Mouse (Mus musculus) heart, embryonic 15.5 days (tissue): Measurements from ENCODE around the gene Tomm6. TPM values are rescaled to one million over a fixed set of nuclear protein-coding genes. Genes with fewer than 3 reads are reported as not detected.

Source experiments
- ATAC-seq: fragments of 200-750 bp; cut with Nextera tagmentation; replicated peaks from 2 replicates; pipeline ENCODE4 v1.8.0; 2017; ENCODE audit warnings: low read depth, moderate TSS enrichment; ENCODE audit not compliant: insufficient number of reproducible peaks, insufficient read depth, low FRiP score
- H3K27ac ChIP-seq: fragments of 300-500 bp; sonication (generic); 2 replicates; pipeline ENCODE4 v1.5.1; 2015; ENCODE audit warnings: mild to moderate bottlenecking, inconsistent platforms
- H3K27me3 ChIP-seq: fragments of 300-500 bp; sonication (generic); 2 replicates; pipeline ENCODE4 v1.6.1; 2015; ENCODE audit warnings: inconsistent platforms
- H3K36me3 ChIP-seq: fragments of 300-500 bp; sonication (generic); 2 replicates; pipeline ENCODE4 v1.6.1; 2015; ENCODE audit warnings: mild to moderate bottlenecking, inconsistent platforms
- H3K4me1 ChIP-seq: fragments of 300-500 bp; sonication (generic); replicated peaks from 2 replicates; pipeline ENCODE4 v1.6.1; 2015; ENCODE audit warnings: inconsistent platforms
- H3K4me2 ChIP-seq: fragments of 300-500 bp; sonication (generic); 2 replicates; pipeline ENCODE4 v1.6.1; 2015; ENCODE audit warnings: inconsistent platforms, mild to moderate bottlenecking, moderate library complexity
- H3K4me3 ChIP-seq: fragments of 300-500 bp; sonication (generic); 2 replicates; pipeline ENCODE4 v1.5.1; 2015; ENCODE audit warnings: mild to moderate bottlenecking, inconsistent platforms
- H3K9ac ChIP-seq: fragments of 300-500 bp; sonication (generic); 2 replicates; pipeline ENCODE4 v1.6.1; 2015; ENCODE audit warnings: mild to moderate bottlenecking, inconsistent platforms
- H3K9me3 ChIP-seq: fragments of 300-500 bp; sonication (generic); replicated peaks from 2 replicates; pipeline ENCODE4 v1.6.1; 2016; ENCODE audit warnings: inconsistent platforms
- WGBS: fragments of 180-500 bp; shearing (Covaris S2); methylation state at CpG from one replicate; pipeline ENCODE4 v1.1.7; 2015; ENCODE audit warnings: mixed read lengths; 5-methylcytosine and 5-hydroxymethylcytosine counted together
- polyA plus RNA-seq: library from polyadenylated mRNA; unstranded; fragments of >200 nt; fragmentation: Nextera tagmentation; extraction: Ambion mirVana; gene quantifications from 2 replicates; pipeline ENCODE4 v1.2.1, GENCODE M21; 2015

Gene Tomm6
- polyA plus RNA-seq, 1 experiment from 2014 or later = 304 TPM

DNA sequence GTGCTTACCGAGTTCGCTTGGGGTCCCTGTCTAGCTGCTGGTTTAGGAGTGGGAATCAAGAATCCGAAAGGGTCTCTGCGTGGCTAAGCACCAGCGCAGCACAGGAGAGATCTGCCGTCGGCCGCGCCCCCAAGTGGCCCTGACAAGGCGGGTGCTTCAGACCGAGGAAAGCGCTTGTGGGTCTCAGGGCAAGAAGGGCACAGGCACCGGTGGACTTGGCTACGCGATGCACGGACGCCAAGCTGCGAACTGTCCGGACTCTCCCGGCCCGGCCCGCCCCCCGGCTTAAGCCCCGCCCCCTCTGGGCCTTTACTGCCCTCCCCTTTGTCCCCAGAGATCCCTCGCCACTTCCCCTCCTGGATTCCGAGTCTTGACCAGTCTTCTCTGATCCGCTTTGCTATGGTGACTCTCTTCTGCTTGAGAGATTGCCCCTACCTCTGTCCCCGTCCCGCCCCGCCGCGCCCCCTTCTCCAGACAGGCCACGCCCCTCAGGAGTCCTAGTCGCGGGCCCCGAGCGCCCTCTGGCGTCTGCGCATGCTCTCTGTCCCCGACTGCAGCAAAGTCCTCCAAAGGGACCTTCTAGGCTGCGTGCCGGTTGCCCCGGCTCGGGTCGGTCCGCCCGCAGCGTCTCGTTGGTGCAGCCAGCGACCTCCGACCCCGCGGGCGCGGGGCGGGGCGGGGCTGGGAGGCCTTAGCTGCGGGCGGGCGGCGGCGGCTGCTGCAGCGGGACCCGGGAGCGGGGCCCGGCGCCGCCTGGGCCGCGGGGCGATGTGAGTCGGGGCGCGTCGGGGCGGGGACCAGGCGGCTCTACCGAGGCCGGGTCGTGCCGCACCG lies 6.5 kb upstream of the Tomm6 start, which contains the start of gene Prickle4:
TSS of gene Prickle4 (minus strand) at position 234 of the 834 bp plus-strand sequence.
- no peaks in the 10 kb centered on the region for H3K36me3 ChIP-seq
- peak within 1 kb of the TSS; percentile 85 for H3K4me2 ChIP-seq

DNA sequence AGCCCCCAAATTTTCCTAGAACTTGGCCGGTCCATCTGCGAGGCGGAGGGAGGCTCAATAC lies 6.1 kb upstream of the Tomm6 start, which contains the start of gene Gm21981:
TSS of gene Gm21981 (minus strand) at position 14 of the 61 bp plus-strand sequence.
- Histone ChIP-seq H3K27ac (peak within 1 kb of the TSS; percentile 73), H3K27me3 (no peaks in the 10 kb centered on the region; the same call in 1 of the 2 replicates), H3K4me1 (peaks cover 20% of the 10 kb centered on the region), H3K9me3 (no peaks in the 10 kb centered on the region), H3K4me2 (peak within 1 kb of the TSS; percentile 85), H3K4me3 (peak within 1 kb of the TSS; percentile 83), H3K9ac (peak within 1 kb of the TSS; percentile 81), H3K36me3 (no peaks in the 10 kb centered on the region)
- WGBS = 0% methylated on average over 3 of the region's 3 CpGs
- ATAC-seq = no peak

More for the DNA sequence above, 6.5 kb upstream of the Tomm6 start, which contains the start of gene Prickle4:
- peak within 1 kb of the TSS; percentile 81 for H3K9ac ChIP-seq
- H3K27ac ChIP-seq = peak within 1 kb of the TSS; percentile 73
- peak; percentile 92 for ATAC-seq
- H3K27me3 ChIP-seq = no peaks in the 10 kb centered on the region; the same call in 1 of the 2 replicates
- H3K4me3 ChIP-seq = peak within 1 kb of the TSS; percentile 83
- peaks cover 16% of the 10 kb centered on the region for H3K4me1 ChIP-seq
- no peaks in the 10 kb centered on the region for H3K9me3 ChIP-seq
- WGBS = under 1% methylated on average over 82 of the region's 82 CpGs

DNA sequence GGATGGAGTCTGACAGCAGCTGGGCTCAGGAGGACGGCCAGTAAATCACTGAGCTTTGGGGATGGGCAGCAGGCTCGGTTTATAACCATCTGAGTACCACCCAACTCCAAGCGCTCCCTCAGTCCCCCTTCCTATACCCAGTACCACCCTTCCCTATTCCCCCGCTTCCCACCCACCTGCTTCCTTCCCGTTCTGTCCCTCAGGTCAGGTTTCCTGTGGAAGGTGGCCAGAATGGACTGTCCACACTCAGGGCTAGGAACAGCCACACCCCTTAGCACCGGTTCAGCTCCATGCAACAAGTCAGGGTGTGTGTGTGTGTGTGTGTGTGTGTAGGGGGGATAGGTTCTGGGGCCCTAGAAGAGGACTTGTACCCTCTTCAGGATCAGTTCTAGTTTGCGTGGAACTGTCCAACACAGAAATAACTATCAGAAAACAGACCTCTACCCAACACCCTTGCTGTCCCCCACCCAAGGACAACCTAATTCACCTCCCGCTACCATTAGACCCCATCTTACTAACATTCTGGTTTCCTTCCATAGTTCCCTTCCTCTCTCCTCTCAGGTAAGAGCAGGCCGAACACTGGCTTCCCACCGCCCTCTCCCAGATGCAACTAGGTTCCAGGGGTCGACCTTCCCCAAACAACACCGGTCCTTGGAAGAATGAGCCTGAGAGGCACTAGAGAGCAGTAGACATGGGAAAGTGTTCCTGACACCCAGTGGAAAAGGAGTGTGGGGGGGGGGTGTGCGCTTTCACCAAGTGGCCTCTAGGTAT lies 5.7 kb upstream of the Tomm6 start:
- Histone ChIP-seq H3K9me3 (no peaks in the 10 kb centered on the region), H3K36me3 (no peaks in the 10 kb centered on the region), H3K27me3 (no peaks in the 10 kb centered on the region; the same call in 1 of the 2 replicates), H3K4me1 (peaks cover 22% of the 10 kb centered on the region), H3K27ac (peak overlapping the region; percentile 73), H3K4me2 (peak overlapping the region; percentile 85), H3K4me3 (peak overlapping the region; percentile 83), H3K9ac (peak overlapping the region; percentile 81)
- ATAC-seq = no peak
- 40% methylated on average over 13 of the region's 13 CpGs for WGBS

DNA sequence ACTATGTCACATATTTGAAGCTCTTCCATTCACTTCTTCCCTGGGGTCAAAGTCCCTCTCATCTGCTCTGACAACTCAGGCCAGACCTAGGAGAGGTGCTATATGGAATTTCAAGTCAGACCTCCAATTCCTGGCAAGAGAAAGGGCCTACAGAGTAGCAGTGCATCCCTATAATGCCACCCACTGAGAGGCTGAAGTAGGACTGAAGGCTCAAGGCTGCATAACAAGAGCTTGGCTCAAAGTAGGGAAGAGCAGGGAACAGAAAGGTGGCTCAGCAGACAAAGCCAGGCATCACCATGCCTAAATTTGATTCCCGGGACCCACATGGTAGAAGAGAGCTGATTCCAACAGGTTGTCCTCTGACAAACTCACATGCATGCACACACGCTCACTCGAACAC lies 3.5 kb upstream of the Tomm6 start:
- no peak overlapping the region for H3K9ac ChIP-seq
- no peaks in the 10 kb centered on the region for H3K9me3 ChIP-seq
- H3K4me3 ChIP-seq = no peak overlapping the region
- no peak overlapping the region for H3K27ac ChIP-seq
- peaks cover 30% of the 10 kb centered on the region for H3K4me1 ChIP-seq
- H3K27me3 ChIP-seq = no peaks in the 10 kb centered on the region; the same call in 1 of the 2 replicates
- H3K36me3 ChIP-seq = no peaks in the 10 kb centered on the region
- WGBS = 85% methylated on average over 3 of the region's 3 CpGs
- no peak for ATAC-seq
- H3K4me2 ChIP-seq = no peak overlapping the region

DNA sequence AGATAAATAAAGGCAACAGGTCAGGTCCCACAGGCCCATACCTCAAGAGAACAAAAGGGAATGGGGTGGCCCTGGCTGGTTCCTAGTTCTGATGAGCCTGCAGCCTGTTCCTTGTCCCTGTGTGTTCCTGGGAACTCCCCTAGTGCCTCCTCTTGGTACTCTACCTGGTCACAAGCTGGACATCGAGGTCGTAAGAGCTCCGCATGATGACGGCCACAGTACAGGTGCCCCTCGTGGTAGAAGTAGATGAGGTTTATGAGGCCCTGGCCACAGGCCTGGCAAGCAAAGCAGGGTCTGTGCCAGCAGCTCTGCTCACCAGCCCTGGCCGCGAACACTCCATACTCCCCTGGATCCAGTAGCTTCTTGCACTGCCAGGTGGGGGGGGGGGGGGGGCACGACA lies 1.7 kb upstream of the Tomm6 start:
- no peak overlapping the region for H3K27ac ChIP-seq
- H3K4me2 ChIP-seq = peak overlapping the region; percentile 97; the same call in 1 of the 2 replicates
- no peaks in the 10 kb centered on the region for H3K9me3 ChIP-seq
- no peaks in the 10 kb centered on the region; the same call in 1 of the 2 replicates for H3K27me3 ChIP-seq
- peak overlapping the region; percentile 79; the same call in 1 of the 2 replicates for H3K4me3 ChIP-seq
- H3K4me1 ChIP-seq = peaks cover 25% of the 10 kb centered on the region
- H3K36me3 ChIP-seq = peaks cover 6% of the 10 kb centered on the region
- ATAC-seq = no peak
- no peak overlapping the region for H3K9ac ChIP-seq
- WGBS = 81% methylated on average over 8 of the region's 8 CpGs

DNA sequence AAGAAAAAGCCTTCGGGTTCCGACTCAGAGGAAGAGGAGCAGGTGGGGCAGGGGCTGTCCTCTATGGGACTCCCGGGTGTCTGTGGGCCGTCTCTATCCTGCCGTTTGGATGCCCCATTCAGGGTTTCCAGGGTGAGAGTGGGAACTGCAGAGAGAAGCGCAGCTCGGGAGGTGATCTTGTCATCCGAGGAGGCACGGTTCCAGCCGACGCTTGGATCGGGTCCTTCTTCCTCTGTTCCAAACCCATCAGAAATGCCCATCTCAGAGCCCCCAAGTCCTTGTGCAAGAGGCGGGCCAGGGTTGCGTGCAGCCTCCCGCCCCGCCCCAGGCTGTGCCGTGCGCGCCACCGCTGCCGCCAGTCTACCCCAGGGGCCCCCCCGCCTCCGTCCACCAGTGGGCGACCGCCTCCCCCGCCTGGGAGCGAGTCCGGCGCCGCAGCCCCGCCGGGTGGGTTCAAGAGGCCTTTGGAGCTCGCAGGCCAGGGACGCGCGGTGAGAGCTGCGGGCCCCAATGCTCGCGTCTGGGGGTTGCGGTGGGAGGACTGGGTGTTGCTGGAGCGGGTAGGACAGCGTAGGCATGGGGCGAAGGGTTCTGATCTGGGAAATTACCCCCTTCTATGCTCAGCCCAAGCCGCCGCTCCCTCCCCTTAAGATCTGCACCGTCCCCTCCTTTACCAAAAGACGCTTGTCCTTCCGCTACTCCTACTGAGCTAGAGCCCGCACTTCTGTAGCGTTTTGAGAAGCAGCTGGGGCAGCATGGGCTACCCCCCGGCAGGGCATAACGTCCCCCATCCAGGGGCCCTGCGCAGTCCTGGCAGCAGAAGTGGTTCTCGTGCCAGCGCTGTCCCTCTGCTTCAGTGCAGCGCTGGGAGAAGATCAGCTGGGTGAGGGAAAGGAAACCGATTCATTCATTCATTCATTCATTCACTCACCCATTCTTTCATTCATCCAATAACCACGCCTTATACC lies 706 bp upstream of the Tomm6 start, which contains the start of gene Frs3:
TSS of gene Frs3 (plus strand) at position 423 of the 968 bp plus-strand sequence.
- WGBS = 2% methylated on average over 58 of the region's 58 CpGs
- H3K9ac ChIP-seq = peak within 1 kb of the TSS; percentile 79
- ATAC-seq = peak; percentile 68
- H3K36me3 ChIP-seq = peaks cover 15% of the 10 kb centered on the region
- H3K27me3 ChIP-seq = no peaks in the 10 kb centered on the region; the same call in 1 of the 2 replicates
- H3K4me1 ChIP-seq = peaks cover 20% of the 10 kb centered on the region
- no peaks in the 10 kb centered on the region for H3K9me3 ChIP-seq
- H3K4me2 ChIP-seq = peak within 1 kb of the TSS; percentile 97
- peak within 1 kb of the TSS; percentile 79 for H3K4me3 ChIP-seq
- peak within 1 kb of the TSS; percentile 81 for H3K27ac ChIP-seq

DNA sequence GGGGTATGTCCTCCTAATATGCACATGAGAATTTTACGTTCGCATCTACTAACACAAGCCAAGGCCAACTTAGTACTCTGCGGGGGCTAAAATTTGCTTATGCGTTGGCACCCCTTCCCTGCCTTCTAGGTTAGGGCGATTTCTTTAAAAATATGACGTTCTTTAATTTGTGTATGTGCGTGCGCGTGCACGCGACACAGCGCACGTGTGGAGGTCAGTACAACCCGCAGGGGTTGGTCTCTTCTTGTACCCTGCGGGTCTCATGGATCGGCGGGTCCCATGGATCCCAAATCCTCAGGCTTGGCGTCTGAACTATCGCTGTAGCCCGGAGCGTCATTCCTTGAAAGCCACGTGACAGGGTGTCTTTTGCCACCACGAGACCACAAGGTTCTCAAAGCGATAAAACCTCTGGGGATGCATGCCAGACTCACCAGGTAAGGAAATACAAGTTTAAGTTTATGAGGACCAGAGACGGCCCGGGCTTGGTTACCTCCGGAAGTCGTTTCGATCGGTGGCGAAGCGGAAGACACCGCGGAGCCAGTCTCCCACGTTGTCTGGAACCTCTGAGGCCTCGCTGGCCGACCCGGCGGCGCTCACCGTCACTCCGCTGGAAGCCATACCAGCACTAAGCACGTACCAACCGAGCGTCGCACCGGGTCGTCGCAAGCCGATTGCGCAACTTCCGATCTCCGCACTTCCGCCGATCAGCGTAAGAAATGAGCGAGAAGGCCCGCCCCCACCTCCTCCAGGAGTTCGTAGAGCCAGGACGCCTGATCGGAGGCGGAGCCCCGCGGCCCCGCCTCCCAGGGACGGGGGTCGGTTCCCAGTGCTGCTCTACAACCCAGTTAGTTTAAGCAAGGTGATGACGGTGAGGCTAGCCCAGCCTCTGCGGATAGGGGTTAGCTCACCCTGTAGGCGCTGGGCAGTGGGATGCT lies 510 bp downstream of the Tomm6 start:
- H3K27ac ChIP-seq = peak overlapping the region; percentile 81
- peak overlapping the region; percentile 79 for H3K9ac ChIP-seq
- H3K9me3 ChIP-seq = no peaks in the 10 kb centered on the region
- ATAC-seq = peak; percentile 90
- H3K36me3 ChIP-seq = peaks cover 24% of the 10 kb centered on the region
- peak overlapping the region; percentile 97 for H3K4me2 ChIP-seq
- H3K27me3 ChIP-seq = no peaks in the 10 kb centered on the region; the same call in 1 of the 2 replicates
- H3K4me3 ChIP-seq = peak overlapping the region; percentile 79
- under 1% methylated on average over 70 of the region's 70 CpGs for WGBS
- peaks cover 17% of the 10 kb centered on the region for H3K4me1 ChIP-seq

DNA sequence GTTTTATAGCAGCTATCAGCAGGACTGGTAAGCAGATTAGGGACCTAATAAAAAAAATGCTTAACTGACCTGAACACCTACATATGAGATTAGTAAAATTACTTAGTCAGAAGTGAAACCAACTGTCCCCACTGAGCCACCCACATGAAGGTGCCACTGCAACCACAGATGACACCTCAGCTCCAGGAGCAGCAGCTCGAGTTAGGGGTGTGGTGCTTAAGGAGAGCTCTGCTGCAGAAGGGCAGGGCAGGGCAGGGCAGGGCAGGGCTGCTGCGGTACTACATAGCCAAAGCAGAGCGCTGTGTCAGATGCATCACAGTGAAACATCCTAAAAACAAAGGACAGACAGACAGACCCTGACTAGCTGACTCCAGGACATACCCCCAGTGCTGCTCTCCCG lies 5.3 kb downstream of the Tomm6 start:
- no peak for ATAC-seq
- Histone ChIP-seq H3K4me2 (no peak overlapping the region), H3K27me3 (no peaks in the 10 kb centered on the region), H3K9me3 (no peaks in the 10 kb centered on the region), H3K9ac (no peak overlapping the region), H3K27ac (no peak overlapping the region), H3K36me3 (peaks cover 54% of the 10 kb centered on the region), H3K4me3 (no peak overlapping the region), H3K4me1 (peaks cover 8% of the 10 kb centered on the region)
- WGBS = 83% methylated on average over 4 of the region's 4 CpGs

DNA sequence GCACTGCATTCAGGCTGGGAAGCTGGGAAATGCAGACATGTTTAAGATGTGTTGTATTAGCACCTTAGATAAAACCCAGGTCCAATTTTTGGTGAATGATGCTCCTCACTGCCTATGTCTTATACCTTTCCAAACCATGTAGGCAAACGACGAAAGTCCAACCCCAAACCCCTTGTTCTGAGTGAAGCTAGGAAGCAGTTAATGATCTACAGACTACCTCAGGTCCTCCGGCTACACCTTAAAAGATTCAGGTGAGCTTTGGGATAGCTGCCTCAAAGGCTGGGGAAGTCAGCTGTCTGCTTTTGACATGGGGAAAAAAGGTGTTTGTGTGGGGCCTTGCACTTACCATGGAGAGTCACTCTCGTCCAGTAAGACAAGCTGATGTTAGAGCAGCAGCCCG lies 9.5 kb downstream of the Tomm6 start:
- no peak overlapping the region for H3K27ac ChIP-seq
- peaks cover 38% of the 10 kb centered on the region for H3K36me3 ChIP-seq
- no peaks in the 10 kb centered on the region for H3K9me3 ChIP-seq
- H3K9ac ChIP-seq = no peak overlapping the region
- WGBS = 84% methylated on average over 5 of the region's 5 CpGs
- ATAC-seq = no peak
- H3K4me2 ChIP-seq = no peak overlapping the region
- H3K4me1 ChIP-seq = no peaks in the 10 kb centered on the region
- H3K27me3 ChIP-seq = no peaks in the 10 kb centered on the region
- no peak overlapping the region for H3K4me3 ChIP-seq

DNA sequence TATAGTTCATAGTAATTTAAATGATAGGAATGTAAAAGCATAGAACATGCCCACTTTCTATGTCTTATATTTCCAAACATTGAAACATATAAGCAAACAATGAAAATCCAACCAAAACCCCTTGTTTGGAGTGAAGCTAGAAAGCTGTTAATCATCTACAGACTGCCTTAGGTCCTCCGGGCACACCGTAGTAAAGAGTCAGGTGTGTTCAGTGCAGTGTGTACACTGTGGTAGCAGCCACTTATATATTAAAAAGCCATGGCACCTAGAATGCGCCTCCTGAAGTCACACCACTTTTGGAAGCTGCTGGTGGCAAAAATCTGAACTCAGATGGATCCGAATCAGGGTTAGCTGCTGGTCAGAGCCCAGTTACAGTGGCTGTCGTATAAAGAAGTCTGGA lies 9.9 kb downstream of the Tomm6 start:
- no peaks in the 10 kb centered on the region for H3K27me3 ChIP-seq
- H3K4me1 ChIP-seq = peaks cover under 1% of the 10 kb centered on the region; the same call in 1 of the 2 replicates
- no peak for ATAC-seq
- no peaks in the 10 kb centered on the region for H3K9me3 ChIP-seq
- peaks cover 36% of the 10 kb centered on the region for H3K36me3 ChIP-seq
- H3K27ac ChIP-seq = no peak overlapping the region
- no peak overlapping the region for H3K4me3 ChIP-seq
- 90% methylated on average over 5 of the region's 5 CpGs for WGBS
- no peak overlapping the region for H3K9ac ChIP-seq
- no peak overlapping the region for H3K4me2 ChIP-seq
